Mouse (Mus musculus): Measurements from ENCODE around the gene Irf2bpl.

The Irf2bpl gene

DNA sequence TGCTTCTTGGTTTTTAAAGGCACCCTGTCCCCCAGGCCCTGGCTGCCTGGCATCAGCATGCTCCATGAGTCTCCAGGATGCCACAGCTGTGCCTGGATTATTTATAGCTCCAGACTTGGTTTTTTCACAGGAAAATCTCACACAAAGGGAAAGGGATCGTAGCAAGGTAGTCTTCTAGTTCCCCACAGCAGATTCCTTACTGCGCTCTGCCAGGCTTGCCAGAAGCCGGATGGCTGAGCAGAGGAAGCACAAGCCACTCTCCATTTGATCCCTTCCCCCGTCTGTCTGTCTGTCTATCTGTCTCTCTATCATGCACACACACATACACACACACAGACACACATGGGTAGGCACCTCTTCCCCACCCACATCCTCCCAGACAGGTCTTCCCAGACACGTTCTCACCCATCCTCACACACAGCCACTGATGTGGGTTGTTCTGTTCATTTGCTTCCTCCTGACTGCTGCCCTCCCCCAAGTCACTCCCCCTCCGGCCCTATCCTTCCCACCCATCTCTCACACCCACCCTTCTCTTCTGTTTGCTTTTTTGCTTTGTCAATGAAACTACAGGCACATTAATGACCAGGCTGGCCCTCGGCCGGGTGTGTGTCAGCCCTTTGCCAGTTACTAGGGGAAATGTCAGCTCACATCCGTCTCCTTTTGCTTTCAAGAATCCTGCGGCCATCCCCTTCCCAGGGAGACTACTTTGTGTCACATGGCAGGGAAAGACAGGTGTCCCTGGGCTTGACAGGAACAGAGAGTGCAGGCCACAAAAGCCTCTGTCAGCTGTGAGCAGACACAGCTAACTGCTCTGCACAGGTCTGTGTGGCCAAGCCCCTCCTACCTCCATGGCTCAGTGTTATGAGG, 24.4 kb downstream of the Irf2bpl start:
- DNase-seq (ENCODE audit: low spot score): no peak

DNA sequence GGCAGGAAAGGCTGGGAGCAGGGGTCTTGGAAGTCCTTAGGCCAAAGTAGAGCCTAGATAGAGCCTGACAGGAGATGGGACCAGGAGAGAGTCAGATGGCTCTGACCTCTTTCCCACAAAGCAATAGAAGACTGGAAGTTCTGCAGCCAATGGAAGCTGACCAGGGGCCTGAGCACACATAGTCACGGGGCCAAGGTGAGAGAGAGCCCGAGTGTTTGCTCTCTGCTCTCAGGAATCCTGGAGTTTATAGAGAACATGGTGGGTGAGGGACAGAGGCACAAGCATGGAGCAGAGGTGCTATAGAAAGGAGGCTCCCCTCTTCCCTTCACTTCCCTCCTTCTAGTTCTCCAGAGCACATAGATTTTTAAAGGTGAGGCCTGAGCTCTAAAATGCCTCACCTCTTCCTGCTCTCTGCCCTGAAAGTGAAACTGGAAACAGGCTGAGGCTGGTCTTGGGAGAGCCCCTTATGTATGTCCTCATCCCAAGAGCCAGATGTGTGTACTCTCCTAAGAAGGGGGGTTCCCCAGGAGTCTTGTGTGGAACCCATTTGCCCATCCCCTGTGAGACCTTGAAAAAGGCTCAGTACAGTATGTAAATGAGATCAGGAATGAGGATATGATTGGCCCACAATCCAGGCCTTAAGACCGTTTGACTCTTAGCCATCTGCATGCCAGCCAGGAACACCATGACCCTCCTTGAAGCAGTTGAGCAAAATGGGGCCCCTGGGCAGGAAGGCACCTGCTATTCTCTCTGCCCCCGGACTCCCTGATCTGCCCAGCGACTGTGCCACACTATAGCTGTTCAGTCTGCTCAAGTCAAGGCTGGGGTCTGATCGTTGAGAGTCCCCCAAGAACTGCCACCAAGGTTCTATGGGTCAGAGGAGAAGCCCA, 25.4 kb downstream of the Irf2bpl start:
- DNase-seq (ENCODE audit: low spot score): no peak

GRCm38 (mm10) chr12:86858498-86858897, 26.1 kb downstream of the Irf2bpl start:
- no peak for DNase-seq (ENCODE audit: low spot score)

GRCm38 (mm10) chr12:86857290-86857689, 27.3 kb downstream of the Irf2bpl start:
- DNase-seq (ENCODE audit: low spot score): no peak

- DNase-seq (ENCODE audit: low spot score): peak; percentile 60
Observed at GRCm38 (mm10) chr12:86855670-86856069, 28.9 kb downstream of the Irf2bpl start.

DNA sequence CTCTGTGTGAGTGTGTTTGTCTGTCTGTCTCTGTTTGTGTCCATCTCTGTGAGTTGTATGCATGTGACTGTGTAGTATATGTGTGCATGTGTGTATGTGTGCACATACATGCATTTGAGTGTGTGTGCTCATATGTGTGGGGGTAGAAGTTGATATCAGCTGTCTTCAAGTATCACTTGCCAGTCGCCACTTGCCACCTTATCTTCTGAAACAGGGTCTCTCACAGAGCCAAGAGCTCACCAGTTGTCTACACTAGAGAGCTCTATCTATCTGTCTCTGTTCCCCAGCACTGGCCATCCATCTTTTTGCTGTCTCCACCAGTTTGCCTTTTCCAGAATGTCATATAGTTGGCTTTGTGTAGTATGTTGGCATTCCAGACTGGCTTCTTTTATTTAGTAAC, 31.1 kb downstream of the Irf2bpl start:
- DNase-seq (ENCODE audit: low spot score): no peak

DNA sequence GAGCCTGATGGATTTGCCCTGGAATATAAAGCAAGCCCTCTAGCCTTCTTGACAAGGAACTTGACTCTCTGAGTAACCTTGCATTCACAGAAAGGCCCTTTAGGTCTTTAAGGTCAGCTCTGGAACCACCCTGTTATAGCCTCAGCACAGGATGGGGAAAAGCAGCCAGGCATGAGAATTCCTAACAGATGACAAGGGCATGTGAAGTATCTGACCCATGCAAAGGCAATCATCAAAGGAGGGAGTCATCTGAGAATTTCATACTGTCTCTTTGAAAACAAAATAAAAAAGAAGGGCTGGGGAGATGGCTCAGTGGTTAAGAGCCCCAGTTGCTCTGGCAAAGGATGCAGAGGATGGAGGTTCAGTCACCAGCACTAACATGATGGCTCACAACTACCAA, 33.3 kb downstream of the Irf2bpl start:
- DNase-seq (ENCODE audit: low spot score): no peak

GRCm38 (mm10) chr12:86850746-86851145, 33.9 kb downstream of the Irf2bpl start:
- no peak for DNase-seq (ENCODE audit: low spot score)

DNA sequence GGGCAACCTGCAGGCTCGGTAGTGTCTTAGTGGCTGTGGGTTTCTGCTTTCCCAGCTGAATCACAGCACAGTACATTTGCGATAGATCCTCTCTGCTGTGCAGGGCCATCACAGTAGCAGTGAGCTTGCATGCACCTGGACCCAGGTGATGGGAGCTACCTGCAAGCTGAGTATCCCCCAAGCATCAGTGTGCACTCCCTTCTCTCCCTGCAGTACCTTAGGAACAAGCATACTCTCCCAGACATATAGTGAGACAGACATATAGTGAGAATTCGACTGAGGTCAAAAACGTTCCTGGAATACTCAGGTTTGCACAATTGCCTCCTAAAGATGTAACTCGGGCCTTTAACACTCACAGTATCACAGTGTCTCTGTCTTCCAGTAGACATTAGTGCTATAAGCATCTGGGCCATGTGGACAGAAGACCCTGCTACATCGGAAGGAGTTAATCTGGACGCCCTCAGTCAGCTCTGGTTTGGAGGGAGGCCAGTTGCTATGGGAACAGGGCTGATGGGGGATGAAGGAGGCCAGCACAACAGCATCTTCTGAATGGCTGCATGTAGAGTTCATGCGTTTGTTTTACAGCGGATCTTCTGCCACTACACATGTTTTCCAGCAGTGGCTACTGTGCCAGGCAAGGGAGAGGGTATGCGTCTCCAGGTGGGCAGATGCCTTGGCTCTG, 34.5 kb downstream of the Irf2bpl start:
- peak; percentile 22 for DNase-seq (ENCODE audit: low spot score)

DNA sequence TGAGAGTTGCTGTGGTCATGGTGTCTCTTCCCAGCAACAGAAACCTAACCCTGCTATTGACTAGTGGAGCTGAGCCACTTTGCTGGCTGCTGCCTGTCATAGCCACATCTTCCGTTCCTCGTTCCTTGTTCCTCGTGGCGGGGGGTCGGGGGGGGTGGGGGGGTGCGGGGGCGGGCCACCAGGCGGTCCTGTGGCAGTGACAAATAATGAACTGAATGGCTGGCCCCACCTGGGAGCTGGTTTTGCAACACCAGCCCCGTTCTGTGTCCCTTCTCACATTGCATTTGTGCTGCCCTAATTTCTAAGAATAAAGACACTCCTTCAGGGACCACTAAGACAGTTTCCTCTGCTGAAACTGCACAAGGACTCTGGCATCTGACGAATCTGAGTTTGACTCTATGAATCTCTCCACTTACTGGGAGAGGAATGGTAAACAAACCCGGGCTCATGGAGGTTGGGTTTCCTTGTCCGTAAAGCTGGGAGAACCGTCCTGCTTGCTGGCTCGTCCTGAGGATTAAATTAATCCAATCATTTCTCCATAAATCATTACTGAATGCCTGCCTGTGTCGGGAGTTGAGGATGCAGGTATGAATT, 41.6 kb downstream of the Irf2bpl start:
- DNase-seq (ENCODE audit: low spot score): no peak

DNA sequence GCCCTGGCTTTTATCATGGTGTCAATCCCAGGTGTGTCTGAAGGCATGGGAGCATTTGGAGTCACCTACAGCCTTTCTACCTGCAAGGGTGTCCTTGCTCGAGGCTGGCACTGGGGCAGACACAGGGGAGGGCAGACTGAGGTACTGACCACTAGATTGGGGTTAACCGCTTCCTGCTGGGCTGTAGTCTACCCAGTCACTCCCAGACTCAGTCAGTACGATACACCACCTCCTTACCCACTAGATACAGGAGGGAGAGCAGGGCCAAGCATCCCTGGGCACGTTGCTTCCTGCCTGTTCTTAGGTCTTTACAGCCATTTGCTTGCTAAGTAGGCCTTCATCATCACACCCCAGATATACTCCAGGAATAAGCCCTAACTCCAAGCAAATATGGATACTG, 44.1 kb downstream of the Irf2bpl start:
- no peak for DNase-seq (ENCODE audit: low spot score)

DNA sequence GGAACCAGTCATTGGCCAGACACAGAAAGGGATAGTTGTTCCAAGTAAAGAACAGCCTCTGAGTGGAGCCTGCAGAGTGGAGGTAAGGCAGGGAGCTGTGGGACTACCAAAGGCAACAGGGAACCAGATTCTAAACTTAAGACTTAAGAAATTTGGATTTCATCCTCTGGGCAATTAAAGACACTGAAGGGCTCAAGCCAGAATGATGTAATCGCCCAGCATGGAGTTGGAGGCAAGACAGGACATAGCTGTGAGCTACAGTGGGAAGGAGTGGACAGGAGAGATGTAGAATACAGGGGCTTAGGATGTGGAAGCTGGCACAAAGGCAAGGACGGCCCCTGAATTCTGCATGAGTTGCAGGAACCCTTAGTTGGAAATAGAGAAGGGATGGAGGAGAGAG, 46.4 kb downstream of the Irf2bpl start:
- DNase-seq (ENCODE audit: low spot score): no peak

GRCm38 (mm10) chr12:86836431-86837047, 48.1 kb downstream of the Irf2bpl start:
- peak; percentile 85 for DNase-seq (ENCODE audit: low spot score)

DNA sequence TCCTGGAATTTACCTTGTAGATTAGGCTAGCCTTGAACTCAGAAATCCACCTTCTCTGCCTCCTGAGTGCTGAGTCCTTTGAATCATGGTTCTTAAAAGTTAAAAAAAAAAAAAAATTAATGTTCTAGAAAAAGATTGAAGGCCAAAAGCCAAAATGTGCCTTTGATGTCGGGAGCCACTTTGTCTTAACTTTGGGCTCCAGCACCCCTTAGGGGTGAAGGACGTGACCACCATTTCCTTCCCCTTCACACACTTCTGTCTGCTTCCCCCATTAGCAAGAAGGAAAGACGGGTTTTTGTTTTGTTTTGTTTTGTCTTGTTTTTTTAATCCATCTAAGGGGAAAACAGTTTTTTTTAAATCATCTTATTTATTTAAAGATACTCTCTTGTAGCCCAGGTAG, 48.7 kb downstream of the Irf2bpl start:
- no peak for DNase-seq (ENCODE audit: low spot score)

DNA sequence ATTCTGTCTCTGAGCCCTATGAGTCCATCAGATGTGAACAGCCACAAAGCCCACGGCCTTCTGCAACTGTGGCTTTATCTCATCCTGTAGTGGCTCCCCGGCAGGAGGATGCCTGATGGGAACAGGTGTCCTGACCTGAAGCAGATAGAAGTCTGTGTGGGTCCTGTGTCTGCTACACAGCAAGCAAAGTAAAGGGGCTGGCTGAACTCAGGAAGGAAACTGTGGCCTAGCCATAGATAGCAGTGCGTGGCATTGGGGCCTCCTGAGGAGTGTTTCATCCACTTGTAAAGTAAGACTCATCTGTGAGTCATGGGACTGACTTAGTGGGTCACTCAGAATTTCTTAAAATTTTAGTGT, 50.2 kb downstream of the Irf2bpl start:
- DNase-seq (ENCODE audit: low spot score): no peak

- peak; percentile 75 for DNase-seq (ENCODE audit: low spot score)
Observed at GRCm38 (mm10) chr12:86833711-86834415, 50.7 kb downstream of the Irf2bpl start.

DNA sequence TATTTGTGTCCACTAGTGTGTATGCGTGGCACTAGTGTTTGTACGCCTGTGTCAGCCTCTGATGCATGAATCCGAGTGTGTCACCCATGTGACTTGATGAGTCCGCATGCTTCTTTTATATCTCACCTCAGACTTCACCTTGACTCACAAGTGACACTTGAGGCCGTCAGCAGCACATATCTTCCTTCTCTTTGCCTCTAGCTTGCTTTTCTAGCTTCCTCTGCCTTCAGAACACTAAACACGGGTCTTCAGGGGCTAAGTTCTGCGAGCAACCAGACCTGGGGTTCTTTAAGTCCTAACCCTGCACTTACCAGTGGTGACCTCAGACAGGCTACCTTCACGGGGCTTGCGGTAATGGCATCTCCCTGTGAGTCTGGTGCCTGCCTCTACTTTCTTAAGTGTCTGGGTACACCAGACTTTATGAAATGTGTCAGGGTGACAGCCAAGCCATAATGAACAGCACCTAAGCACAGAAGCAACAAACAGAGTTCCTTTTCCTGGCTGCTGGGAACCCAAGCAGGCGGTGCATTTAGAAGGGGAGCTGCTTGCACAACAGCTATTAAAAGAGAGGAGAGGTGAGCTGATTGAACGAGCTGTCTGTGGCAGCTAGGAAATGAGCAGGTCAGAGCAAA, 51.9 kb downstream of the Irf2bpl start:
- DNase-seq (ENCODE audit: low spot score): no peak

GRCm38 (mm10) chr12:86831591-86832550, 52.7 kb downstream of the Irf2bpl start:
- DNase-seq (ENCODE audit: low spot score): no peak

Measured in MN1 (cell line).